Mouse (Mus musculus) thymus, postnatal 4 days (tissue): ENCODE results near the gene Irf1.

Source experiments
- DNase-seq: peaks from one replicate; pipeline ENCODE4 v3.0.0; 2021

Irf1 gene

GRCm38 (mm10) chr11:53813001-53813868 is 43.4 kb downstream of the Irf1 start:
- no peak for DNase-seq

- DNase-seq: no peak
These were observed 45.0 kb downstream of the Irf1 start for GRCm38 (mm10) chr11:53814810-53815209.

- no peak for DNase-seq
These were observed 47.1 kb downstream of the Irf1 start for GRCm38 (mm10) chr11:53816841-53817375.

- no peak for DNase-seq
These were observed 49.0 kb downstream of the Irf1 start for GRCm38 (mm10) chr11:53818794-53819193.

DNA sequence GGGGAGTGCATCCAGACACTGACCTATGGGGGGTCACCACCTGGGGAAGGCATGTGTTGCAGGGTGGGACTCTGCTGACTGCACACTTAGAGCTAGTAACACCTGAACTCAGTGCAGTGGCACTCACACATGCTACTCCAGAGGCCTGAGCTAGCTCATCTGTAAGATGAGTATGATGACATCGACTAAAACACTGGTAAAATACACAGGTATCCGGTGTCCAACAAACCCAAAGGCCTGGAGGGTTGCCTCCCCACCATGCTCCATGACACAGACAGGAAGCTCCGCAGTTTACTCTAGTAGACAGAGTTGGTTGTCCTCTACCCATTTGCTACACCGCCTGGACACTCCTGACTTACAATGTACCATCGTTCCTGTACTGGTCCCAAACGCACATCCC is 49.7 kb downstream of the Irf1 start:
- no peak for DNase-seq

DNA sequence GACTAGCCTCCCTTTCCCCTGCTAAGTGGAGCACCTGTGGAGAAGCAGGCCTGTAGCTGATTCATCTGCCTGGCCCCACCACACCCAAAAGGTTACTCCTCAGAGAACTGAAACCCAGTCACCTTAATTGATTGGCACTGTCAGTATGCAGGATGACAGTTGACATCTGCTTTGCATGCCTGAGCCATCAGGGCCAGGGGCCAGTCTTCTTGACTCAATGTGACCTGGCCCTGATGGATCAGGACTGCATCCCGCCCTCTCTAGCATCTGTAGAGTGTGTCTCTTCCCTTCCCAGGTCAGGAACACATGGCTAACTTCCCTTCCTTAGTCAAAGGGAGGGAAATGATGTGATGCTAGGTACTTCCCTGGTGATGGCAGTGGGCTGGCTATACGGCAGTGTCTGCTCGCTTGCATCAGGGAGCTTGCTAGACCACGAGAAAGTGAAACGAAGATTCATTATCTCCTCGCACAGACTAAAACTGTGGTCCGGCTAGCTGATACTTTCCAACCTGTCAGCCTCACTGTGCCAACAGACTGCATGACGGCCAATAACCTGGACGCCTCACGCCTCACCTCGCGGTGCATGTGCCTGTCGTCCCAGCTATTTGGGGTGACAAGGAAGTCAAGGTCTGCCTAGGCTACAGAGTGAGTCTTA is 50.8 kb downstream of the Irf1 start:
- DNase-seq: no peak

GRCm38 (mm10) chr11:53821230-53821944 is 51.6 kb downstream of the Irf1 start:
- no peak for DNase-seq

GRCm38 (mm10) chr11:53821945-53822338 is 52.1 kb downstream of the Irf1 start:
- no peak for DNase-seq

DNA sequence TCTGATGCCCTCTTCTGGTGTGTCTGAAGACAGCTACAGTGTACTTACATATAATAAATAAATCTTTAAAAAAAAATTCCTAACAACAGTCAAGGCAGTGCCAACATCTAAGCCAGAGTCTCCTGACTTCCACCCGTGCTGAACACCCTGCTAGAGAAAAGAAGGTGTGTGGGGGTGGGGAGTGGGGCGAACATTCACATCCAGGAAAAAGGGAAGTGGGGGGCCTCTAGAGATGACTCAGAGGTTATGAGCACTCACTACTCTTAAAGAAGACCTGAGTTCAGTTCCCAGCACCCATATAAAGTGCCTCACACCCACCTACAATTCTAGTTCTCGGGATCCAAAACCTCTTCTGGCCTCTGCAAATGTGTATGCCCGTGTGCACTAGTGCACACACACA is 55.6 kb downstream of the Irf1 start:
- no peak for DNase-seq
